Mouse (Mus musculus) megakaryocyte-erythroid progenitor cell, adult 5 weeks (primary cell): Measurements from ENCODE around the gene Psg21. TPM values are rescaled to one million over a fixed set of nuclear protein-coding genes. Genes with fewer than 3 reads are reported as not detected.

Source experiments
- polyA plus RNA-seq: library from polyadenylated mRNA; stranded (reverse); fragments of >175 nt; gene quantifications from 2 replicates; pipeline ENCODE4 v1.2.3, GENCODE M21; 2012

Psg21 gene
- 0.02 TPM in 1 of 2 replicates, not detected in the other for polyA plus RNA-seq

DNA sequence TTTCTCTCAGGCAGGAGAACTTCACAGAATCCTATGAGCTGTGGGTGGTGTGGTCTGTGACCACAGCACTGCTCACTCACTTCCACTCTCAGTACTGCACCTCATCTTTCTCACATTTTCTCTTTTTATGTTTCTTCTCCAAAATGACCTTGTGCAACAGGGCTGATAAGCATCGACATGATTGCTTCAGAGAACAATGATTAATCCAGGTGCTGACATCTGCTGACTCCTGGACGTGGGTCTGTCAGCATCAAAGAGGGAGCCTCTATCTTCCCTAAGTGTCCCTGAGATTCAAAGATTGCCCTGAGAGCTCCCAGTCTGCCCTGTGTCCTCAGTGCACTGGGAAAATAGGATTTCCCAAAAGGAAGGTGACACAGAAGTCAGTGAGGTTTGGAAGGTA lies at the start of gene Psg21:
TSS of gene Psg21 (minus strand) at position 101 of the 400 bp plus-strand sequence.

DNA sequence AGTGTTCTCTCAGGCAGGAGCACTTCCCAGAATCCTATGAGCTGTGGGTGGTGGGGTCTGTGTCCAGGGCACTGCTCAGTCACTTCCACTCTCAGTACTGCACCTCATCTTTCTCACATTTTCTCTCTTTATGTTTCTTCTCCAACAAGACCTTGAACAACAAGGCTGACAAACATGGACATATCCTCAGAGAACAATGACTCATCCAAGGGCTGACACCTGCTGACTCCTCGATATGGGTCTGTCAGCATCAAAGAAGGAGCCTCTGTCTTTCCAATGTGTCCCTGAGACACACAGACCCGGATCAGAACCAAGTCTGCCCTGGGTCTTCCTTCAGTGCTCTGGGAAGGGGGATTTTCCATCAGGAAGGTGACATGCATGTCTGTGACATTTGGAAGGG lies 29.6 kb upstream of the Psg21 start, which contains the start of gene Psg20:
TSS of gene Psg20 (minus strand) at position 101 of the 400 bp plus-strand sequence.

DNA sequence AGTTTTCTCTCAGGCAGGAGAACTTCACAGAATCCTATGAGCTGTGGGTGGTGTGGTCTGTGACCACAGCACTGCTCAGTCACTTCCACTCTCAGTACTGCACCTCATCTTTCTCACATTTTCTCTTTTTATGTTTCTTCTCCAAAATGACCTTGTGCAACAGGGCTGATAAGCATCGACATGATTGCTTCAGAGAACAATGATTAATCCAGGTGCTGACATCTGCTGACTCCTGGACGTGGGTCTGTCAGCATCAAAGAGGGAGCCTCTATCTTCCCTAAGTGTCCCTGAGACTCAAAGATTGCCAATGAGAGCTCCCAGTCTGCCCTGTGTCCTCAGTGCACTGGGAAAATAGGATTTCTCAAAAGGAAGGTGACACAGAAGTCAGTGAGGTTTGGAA lies 40.1 kb downstream of the Psg21 start, which contains the start of gene Psg23:
TSS of gene Psg23 (minus strand) at position 101 of the 400 bp plus-strand sequence.

Other genes starting within 250 kb of the Psg21 start
- not detected in 2 replicates for gene Psg28, start 224.7 kb downstream of the Psg21 start, polyA plus RNA-seq
- not detected in 2 replicates for gene Psg26, start 172.5 kb downstream of the Psg21 start, polyA plus RNA-seq
- not detected in 2 replicates for gene Psg25, start 124.5 kb downstream of the Psg21 start, polyA plus RNA-seq
- gene Psg27, start 89.4 kb downstream of the Psg21 start, polyA plus RNA-seq, result not detected in 2 replicates
- gene Psg23, start 40.2 kb downstream of the Psg21 start, polyA plus RNA-seq, result 0.07 TPM in 1 of 2 replicates, not detected in the other
- gene Psg20, start 29.5 kb upstream of the Psg21 start, polyA plus RNA-seq, result not detected in 2 replicates
- not detected in 2 replicates for gene Psg22, start 61.4 kb upstream of the Psg21 start, polyA plus RNA-seq
- gene Psg19, start 141.8 kb upstream of the Psg21 start, polyA plus RNA-seq, result 0.03 TPM in 1 of 2 replicates, not detected in the other
- gene Psg17, start 164.9 kb upstream of the Psg21 start, polyA plus RNA-seq, result 0.04 TPM in 1 of 2 replicates, not detected in the other
- gene Mill2, start 183.2 kb upstream of the Psg21 start, polyA plus RNA-seq, result 0.10 and 0.11 TPM in 2 replicates
- gene Pglyrp1, start 214.6 kb upstream of the Psg21 start, polyA plus RNA-seq, result 194 and 247 TPM in 2 replicates